8 mouse cellular contexts compared by ENCODE assay signal in genomic region chr6:145048131-145048997, GRCm38 (mm10). TPM values are rescaled to one million over a fixed set of nuclear protein-coding genes. Genes with fewer than 3 reads are reported as not detected.
DNase-seq lines count a peak whose midpoint lies in the region; ATAC-seq and TF ChIP-seq lines count a peak whose summit lies in the region.

No protein-coding gene starts in this region.

- no peak for TF ChIP-seq POLR2A in testis, adult 2 months (IDR thresholded peaks at IDR 0.05; ENCODE audit: control insufficient read depth, low read depth, low read length)

- H3K9ac ChIP-seq in neural tube, embryonic 15.5 days (replicated peaks): peak overlapping the region; percentile 69

- TF ChIP-seq CTCF in testis, adult 2 months (IDR thresholded peaks at IDR 0.05; ENCODE audit: control insufficient read depth, insufficient read depth, insufficient replicate concordance, low read depth, low read length): no peak

- no peaks in the 10 kb centered on the region for H3K36me3 ChIP-seq in testis, adult 2 months (ENCODE audit: control insufficient read depth, insufficient read depth, low read length)
- no peaks in the 10 kb centered on the region for H3K36me3 ChIP-seq in neural tube, embryonic 15.5 days

- H3K4me1 ChIP-seq in testis, adult 2 months (ENCODE audit: control insufficient read depth, insufficient read depth, low read length): peaks cover 8% of the 10 kb centered on the region
- H3K4me1 ChIP-seq in neural tube, embryonic 15.5 days: peaks cover 33% of the 10 kb centered on the region

- H3K4me2 ChIP-seq in neural tube, embryonic 15.5 days: peak overlapping the region; percentile 96

- H3K27me3 ChIP-seq in testis, adult 2 months (ENCODE audit: control insufficient read depth, insufficient read depth, low read length): no peaks in the 10 kb centered on the region; the same call in 1 of the 2 replicates
- H3K27me3 ChIP-seq in neural tube, embryonic 15.5 days (replicated peaks): no peaks in the 10 kb centered on the region

- H3K4me3 ChIP-seq in testis, adult 2 months (ENCODE audit: control insufficient read depth, low read depth, low read length): peak overlapping the region; percentile 2
- peak overlapping the region; percentile 62 for H3K4me3 ChIP-seq in neural tube, embryonic 15.5 days (replicated peaks)

- DNase-seq in adrenal gland, adult 2 months: peak; percentile 44
- no peak for DNase-seq in adrenal gland, postnatal 4 days (ENCODE audit: low spot score in 2 of 2)
- no peak for DNase-seq in testis, postnatal 14 days (ENCODE audit: low spot score)
- DNase-seq in left cerebral cortex, postnatal 36 days (ENCODE audit: low spot score in 2 of 2): peak; percentile 55 to 76
- DNase-seq in urinary bladder, adult 2 months (ENCODE audit: low spot score): no peak

- intact Hi-C loops in left cerebral cortex, postnatal 36 days (cut with DNase I): no loop called here

- no peaks in the 10 kb centered on the region for H3K9me3 ChIP-seq in neural tube, embryonic 15.5 days (replicated peaks)

- WGBS in neural tube, embryonic 15.5 days: 9% methylated on average over 64 of the region's 64 CpGs

- peak; percentile 32; the same call in 1 of the 2 replicates for ATAC-seq in granulocyte monocyte progenitor cell, adult 5-6 weeks (replicated peaks; ENCODE audit: poor library complexity, severe bottlenecking)
- ATAC-seq in neural tube, embryonic 15.5 days (ENCODE audit: low FRiP score): peak; percentile 73

- no peak overlapping the region for H3K27ac ChIP-seq in testis, adult 2 months (ENCODE audit: control insufficient read depth, insufficient read depth, low read depth, low read length)
- H3K27ac ChIP-seq in neural tube, embryonic 15.5 days (replicated peaks): peak overlapping the region; percentile 86

RNA-seq across cellular contexts. Expression of gene Bcat1, which starts 27.6 kb away (rescaled TPM):
- 10 to 100 TPM; 11.4 to 34.6 TPM for total RNA-seq in adrenal gland, adult 2 months (2021)
- 0.48 and 0.57 TPM in 2 replicates for polyA plus RNA-seq in adrenal gland, adult 2 months (2012; rRNA removed)
- 10 to 100 TPM in 1 of 2 experiments, 1 to 10 TPM in 1; 8.9 to 10.4 TPM for total RNA-seq in adrenal gland, postnatal 4 days (2021)
- polyA plus RNA-seq in testis, adult 2 months (2012; rRNA removed): 0.19 and 0.21 TPM in 2 replicates
- 0.52 TPM in 1 of 2 replicates, not detected in the other for total RNA-seq in granulocyte monocyte progenitor cell, adult 5-6 weeks (2014; fragmentation: Nextera tagmentation)
- total RNA-seq in granulocyte monocyte progenitor cell, adult 5-6 weeks (2017): 2.1 and 7.0 TPM in 2 replicates
- 10 to 100 TPM; 81.0 to 83.1 TPM for total RNA-seq in left cerebral cortex, postnatal 36 days (2021)
- 94.5 and 116 TPM in 2 replicates for polyA plus RNA-seq in neural tube, embryonic 15.5 days (2015; fragmentation: Nextera tagmentation; extraction: Ambion mirVana)
- 1.3 and 2.3 TPM in 2 replicates for polyA plus RNA-seq in urinary bladder, adult 2 months (2012; rRNA removed)

Comparison
In these comparisons a context has a peak if more than half of its experiments do, and no peak if none do; other contexts are left out.
1. DNase-seq: peak in adrenal gland, adult 2 months (single experiment) and left cerebral cortex, postnatal 36 days (2 of 2); none in adrenal gland, postnatal 4 days (0 of 2), testis, postnatal 14 days (single experiment) and urinary bladder, adult 2 months (single experiment).